Mouse (Mus musculus) liver, embryonic 12.5 days (tissue): Measurements from ENCODE around the gene Acbd5. TPM values are rescaled to one million over a fixed set of nuclear protein-coding genes. Genes with fewer than 3 reads are reported as not detected.

Experiments
- ATAC-seq: fragments of 200-750 bp; cut with Nextera tagmentation; 2 replicates; pipeline ENCODE4 v1.8.0; 2017; ENCODE audit warnings: moderate number of reproducible peaks, mild to moderate bottlenecking, moderate library complexity
- H3K27ac ChIP-seq: fragments of 300-500 bp; sonication (generic); 2 replicates; pipeline ENCODE4 v1.5.1; 2016; ENCODE audit warnings: mild to moderate bottlenecking
- H3K27me3 ChIP-seq: fragments of 300-500 bp; sonication (generic); replicated peaks from 2 replicates; pipeline ENCODE4 v1.6.1; 2016; ENCODE audit warnings: mild to moderate bottlenecking, moderate library complexity
- H3K36me3 ChIP-seq: fragments of 300-500 bp; sonication (generic); 2 replicates; pipeline ENCODE4 v1.6.1; 2016; ENCODE audit warnings: mild to moderate bottlenecking, moderate library complexity
- H3K4me1 ChIP-seq: fragments of 300-500 bp; sonication (generic); 2 replicates; pipeline ENCODE4 v1.6.1; 2016
- H3K4me2 ChIP-seq: fragments of 300-500 bp; sonication (generic); 2 replicates; pipeline ENCODE4 v1.6.1; 2016; ENCODE audit warnings: mild to moderate bottlenecking, moderate library complexity
- H3K4me3 ChIP-seq: fragments of 300-500 bp; sonication (generic); 2 replicates; pipeline ENCODE4 v1.5.1; 2016; ENCODE audit warnings: mild to moderate bottlenecking, moderate library complexity
- H3K9ac ChIP-seq: fragments of 300-500 bp; sonication (generic); 2 replicates; pipeline ENCODE4 v1.6.1; 2016; ENCODE audit warnings: mild to moderate bottlenecking, moderate library complexity
- H3K9me3 ChIP-seq: fragments of 300-500 bp; sonication (generic); replicated peaks from 2 replicates; pipeline ENCODE4 v1.6.1; 2016; ENCODE audit warnings: mild to moderate bottlenecking, moderate library complexity
- WGBS: fragments of 180-500 bp; shearing (Covaris S2); methylation state at CpG from one replicate; pipeline ENCODE4 v1.1.7; 2016; ENCODE audit not compliant: insufficient replicate concordance; 5-methylcytosine and 5-hydroxymethylcytosine counted together
- polyA plus RNA-seq: library from polyadenylated mRNA; unstranded; fragments of >200 nt; fragmentation: Nextera tagmentation; extraction: Ambion mirVana; gene quantifications from 2 replicates; pipeline ENCODE4 v1.2.1, GENCODE M21; 2016

Gene Acbd5
- polyA plus RNA-seq, 1 experiment from 2014 or later = 18.3 TPM

GRCm38 (mm10) chr2:23070491-23070890 lies 2.5 kb downstream of the Acbd5 start:
- 0 out of 2 replicates have a peak overlapping the region, but pooled peaks have one; percentile 10 for H3K4me2 ChIP-seq
- peaks cover 14% of the 10 kb centered on the region for H3K36me3 ChIP-seq
- ATAC-seq = no peak
- H3K4me3 ChIP-seq = no peak overlapping the region
- H3K4me1 ChIP-seq = peaks cover 10% of the 10 kb centered on the region
- no peaks in the 10 kb centered on the region for H3K27me3 ChIP-seq
- WGBS = 82% methylated on average over 2 of the region's 2 CpGs
- H3K9me3 ChIP-seq = no peaks in the 10 kb centered on the region
- no peak overlapping the region for H3K27ac ChIP-seq
- H3K9ac ChIP-seq = no peak overlapping the region

GRCm38 (mm10) chr2:23071406-23071805 lies 3.4 kb downstream of the Acbd5 start:
- Histone ChIP-seq H3K36me3 (peaks cover 21% of the 10 kb centered on the region), H3K4me3 (no peak overlapping the region), H3K4me1 (peaks cover 10% of the 10 kb centered on the region), H3K27me3 (no peaks in the 10 kb centered on the region), H3K9ac (no peak overlapping the region), H3K9me3 (no peaks in the 10 kb centered on the region), H3K27ac (no peak overlapping the region), H3K4me2 (no peak overlapping the region)
- 62% methylated on average over 1 of the region's 1 CpGs for WGBS
- no peak for ATAC-seq

GRCm38 (mm10) chr2:23075846-23076245 lies 7.9 kb downstream of the Acbd5 start:
- ATAC-seq = no peak
- H3K27me3 ChIP-seq = no peaks in the 10 kb centered on the region
- H3K36me3 ChIP-seq = peaks cover 51% of the 10 kb centered on the region
- no peaks in the 10 kb centered on the region for H3K9me3 ChIP-seq
- H3K4me1 ChIP-seq = 0 out of 2 replicates have a peak, but pooled peaks cover 2% of the 10 kb centered on the region
- H3K4me3 ChIP-seq = no peak overlapping the region
- no peak overlapping the region for H3K27ac ChIP-seq
- no peak overlapping the region for H3K9ac ChIP-seq
- no peak overlapping the region for H3K4me2 ChIP-seq

GRCm38 (mm10) chr2:23076783-23077182 lies 8.8 kb downstream of the Acbd5 start:
- Histone ChIP-seq H3K27ac (no peak overlapping the region), H3K36me3 (peaks cover 60% of the 10 kb centered on the region), H3K4me1 (no peaks in the 10 kb centered on the region), H3K27me3 (no peaks in the 10 kb centered on the region), H3K4me3 (no peak overlapping the region), H3K4me2 (no peak overlapping the region), H3K9me3 (no peaks in the 10 kb centered on the region), H3K9ac (no peak overlapping the region)
- no peak for ATAC-seq

GRCm38 (mm10) chr2:23077693-23078092 lies 9.7 kb downstream of the Acbd5 start:
- peaks cover 66% of the 10 kb centered on the region for H3K36me3 ChIP-seq
- H3K27ac ChIP-seq = no peak overlapping the region
- no peak overlapping the region for H3K4me3 ChIP-seq
- H3K4me2 ChIP-seq = no peak overlapping the region
- H3K9ac ChIP-seq = no peak overlapping the region
- ATAC-seq = no peak
- no peaks in the 10 kb centered on the region for H3K9me3 ChIP-seq
- 76% methylated on average over 5 of the region's 5 CpGs for WGBS
- H3K27me3 ChIP-seq = no peaks in the 10 kb centered on the region
- no peaks in the 10 kb centered on the region for H3K4me1 ChIP-seq

- H3K36me3 ChIP-seq = peaks cover 70% of the 10 kb centered on the region
- WGBS = 72% methylated on average over 2 of the region's 2 CpGs
Observed at GRCm38 (mm10) chr2:23078588-23078987, 10.6 kb downstream of the Acbd5 start.

GRCm38 (mm10) chr2:23084540-23084939 lies 16.6 kb downstream of the Acbd5 start:
- 88% methylated on average over 8 of the region's 8 CpGs for WGBS
- Histone ChIP-seq H3K27me3 (no peaks in the 10 kb centered on the region), H3K9me3 (no peaks in the 10 kb centered on the region), H3K36me3 (peaks cover 64% of the 10 kb centered on the region), H3K4me2 (no peak overlapping the region), H3K4me1 (no peaks in the 10 kb centered on the region), H3K9ac (no peak overlapping the region), H3K27ac (no peak overlapping the region), H3K4me3 (no peak overlapping the region)
- ATAC-seq = no peak

More at GRCm38 (mm10) chr2:23078588-23078987, 10.6 kb downstream of the Acbd5 start:
- no peaks in the 10 kb centered on the region for H3K27me3 ChIP-seq
- H3K27ac ChIP-seq = no peak overlapping the region
- no peaks in the 10 kb centered on the region for H3K4me1 ChIP-seq
- no peak overlapping the region for H3K4me3 ChIP-seq
- no peak overlapping the region for H3K4me2 ChIP-seq
- H3K9me3 ChIP-seq = no peaks in the 10 kb centered on the region
- H3K9ac ChIP-seq = no peak overlapping the region
- ATAC-seq = no peak

- Histone ChIP-seq H3K9ac (no peak overlapping the region), H3K27me3 (no peaks in the 10 kb centered on the region), H3K27ac (no peak overlapping the region), H3K4me2 (no peak overlapping the region), H3K9me3 (no peaks in the 10 kb centered on the region), H3K4me1 (no peaks in the 10 kb centered on the region), H3K36me3 (peaks cover 64% of the 10 kb centered on the region), H3K4me3 (no peak overlapping the region)
- ATAC-seq = no peak
- 41% methylated on average over 5 of the region's 5 CpGs for WGBS
Observed at GRCm38 (mm10) chr2:23092216-23092615, 24.2 kb downstream of the Acbd5 start.

- Histone ChIP-seq H3K9me3 (no peaks in the 10 kb centered on the region), H3K4me3 (no peak overlapping the region), H3K4me1 (no peaks in the 10 kb centered on the region), H3K4me2 (no peak overlapping the region), H3K9ac (no peak overlapping the region), H3K36me3 (peaks cover 37% of the 10 kb centered on the region), H3K27ac (no peak overlapping the region), H3K27me3 (no peaks in the 10 kb centered on the region)
- no peak for ATAC-seq
Observed at GRCm38 (mm10) chr2:23097028-23097427, 29.1 kb downstream of the Acbd5 start.

GRCm38 (mm10) chr2:23102266-23102665 lies 34.3 kb downstream of the Acbd5 start:
- Histone ChIP-seq H3K4me1 (no peaks in the 10 kb centered on the region), H3K9me3 (no peaks in the 10 kb centered on the region), H3K36me3 (peaks cover 16% of the 10 kb centered on the region), H3K4me2 (no peak overlapping the region), H3K27me3 (no peaks in the 10 kb centered on the region), H3K27ac (no peak overlapping the region), H3K4me3 (no peak overlapping the region), H3K9ac (no peak overlapping the region)
- ATAC-seq = no peak

GRCm38 (mm10) chr2:23119573-23119972 lies 51.6 kb downstream of the Acbd5 start:
- Histone ChIP-seq H3K4me1 (no peaks in the 10 kb centered on the region), H3K4me3 (no peak overlapping the region), H3K27ac (no peak overlapping the region), H3K9ac (no peak overlapping the region), H3K36me3 (peaks cover 48% of the 10 kb centered on the region), H3K27me3 (no peaks in the 10 kb centered on the region), H3K9me3 (no peaks in the 10 kb centered on the region), H3K4me2 (no peak overlapping the region)
- no peak for ATAC-seq

- Histone ChIP-seq H3K9ac (peak overlapping the region; percentile 81), H3K4me3 (peak overlapping the region; percentile 92), H3K27ac (peak overlapping the region; percentile 100), H3K4me1 (peaks cover 46% of the 10 kb centered on the region), H3K27me3 (no peaks in the 10 kb centered on the region), H3K4me2 (peak overlapping the region; percentile 90), H3K36me3 (peaks cover 18% of the 10 kb centered on the region), H3K9me3 (no peaks in the 10 kb centered on the region)
- ATAC-seq = peak; percentile 28
- 3% methylated on average over 5 of the region's 5 CpGs for WGBS
Observed at GRCm38 (mm10) chr2:23155199-23155621, 87.2 kb downstream of the Acbd5 start.

- H3K9me3 ChIP-seq = no peaks in the 10 kb centered on the region
- H3K36me3 ChIP-seq = peaks cover 15% of the 10 kb centered on the region
- no peaks in the 10 kb centered on the region for H3K27me3 ChIP-seq
- H3K4me3 ChIP-seq = peak within 1 kb of the TSS; percentile 92
- H3K9ac ChIP-seq = peak within 1 kb of the TSS; percentile 85
- under 1% methylated on average over 61 of the region's 61 CpGs for whole genome bisulfite sequencing
- H3K4me2 ChIP-seq = peak within 1 kb of the TSS; percentile 90
- peak within 1 kb of the TSS; percentile 100 for H3K27ac ChIP-seq
- H3K4me1 ChIP-seq = peaks cover 49% of the 10 kb centered on the region
- ATAC-seq = peak; percentile 97
Observed at GRCm38 (mm10) chr2:23155777-23156607, 88.0 kb downstream of the Acbd5 start, which contains the start of the genes Mastl and Yme1l1. Mastl (minus strand) TSS chr2:23156024. Yme1l1 (plus strand) TSS chr2:23156369.
